Mouse (Mus musculus) CD4-positive helper T cell, adult 2 months (primary cell): Measurements from ENCODE around the gene Phkb.
A peak's percentile ranks its signal among the peaks of the same experiment; 100 is the strongest.
"Not testable (repeated sequence)": the region's sequence is repeated elsewhere in the genome, so short reads cannot be mapped to it uniquely, and the experiment has no call there.

ENCODE experiments used
- DNase-seq: peaks from one replicate; pipeline ENCODE4 v3.0.0-alpha.2; 2012; ENCODE audit warnings: low read depth, missing footprints, low spot score

Phkb gene

DNA sequence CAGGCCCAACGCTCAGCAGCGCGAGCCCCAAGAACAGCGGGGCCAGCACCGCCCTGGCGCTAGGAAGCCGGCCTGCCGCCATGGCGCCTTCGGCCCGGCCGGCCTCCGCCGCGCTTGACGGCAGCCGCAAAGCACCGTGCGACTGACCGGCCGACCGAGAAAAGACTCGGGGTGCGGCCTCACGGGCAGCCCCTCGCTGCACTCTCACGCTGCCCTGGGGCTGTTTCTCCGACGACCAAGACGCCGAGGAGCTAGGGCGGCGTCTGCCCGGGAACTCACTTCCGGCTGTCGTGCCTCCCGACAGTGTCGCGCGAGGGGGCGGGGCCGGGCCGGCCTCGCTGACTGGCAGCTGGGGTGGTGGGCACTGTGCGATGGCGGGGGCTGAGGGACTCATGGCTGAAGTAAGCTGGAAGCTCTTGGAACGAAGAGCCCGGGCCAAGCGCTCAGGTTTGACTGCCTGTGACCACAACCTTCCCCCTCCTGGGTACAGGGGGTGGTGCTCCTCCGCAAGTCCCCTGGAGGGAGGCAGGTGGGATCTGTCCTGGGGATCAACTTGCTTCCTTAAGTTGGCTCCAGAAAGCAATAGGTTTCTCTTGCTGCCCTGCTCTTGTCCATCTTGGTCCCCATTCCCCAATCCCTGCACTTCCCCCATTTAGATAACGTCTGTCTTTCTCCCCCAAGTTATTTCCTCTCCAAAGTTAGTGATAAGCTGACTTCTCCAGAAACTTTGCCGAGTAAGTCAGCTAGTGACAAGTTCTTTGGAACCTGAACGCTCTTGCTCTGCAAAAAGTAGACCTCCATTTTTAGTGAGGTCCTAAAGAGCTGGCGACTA is at the start of gene Phkb, which contains the start of gene Itfg1:
TSS of gene Phkb (plus strand) at position 303 of the 832 bp plus-strand sequence.
TSS of gene Itfg1 (minus strand) at position 265 of the 832 bp plus-strand sequence.
- DNase-seq: peak; percentile 91

DNA sequence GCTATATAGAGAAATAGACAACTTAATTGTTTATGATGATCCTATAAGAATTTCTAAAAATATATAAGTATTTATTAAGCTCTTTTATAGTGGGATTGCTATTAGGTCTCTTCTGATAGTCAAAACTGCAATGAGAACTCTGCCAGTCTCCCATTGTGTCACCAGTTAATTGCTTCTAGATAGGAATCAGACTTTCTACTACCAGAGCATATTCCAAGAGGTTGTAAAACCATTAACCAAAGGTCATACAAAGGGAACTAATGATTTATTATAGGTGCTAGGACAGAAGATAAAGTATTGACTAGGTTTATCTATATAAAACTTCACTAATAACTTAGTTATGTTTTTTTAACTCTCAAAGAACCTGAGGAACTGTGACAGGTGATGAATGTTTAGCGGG is 44.4 kb upstream of the Phkb start:
- not testable (repeated sequence) for DNase-seq

DNA sequence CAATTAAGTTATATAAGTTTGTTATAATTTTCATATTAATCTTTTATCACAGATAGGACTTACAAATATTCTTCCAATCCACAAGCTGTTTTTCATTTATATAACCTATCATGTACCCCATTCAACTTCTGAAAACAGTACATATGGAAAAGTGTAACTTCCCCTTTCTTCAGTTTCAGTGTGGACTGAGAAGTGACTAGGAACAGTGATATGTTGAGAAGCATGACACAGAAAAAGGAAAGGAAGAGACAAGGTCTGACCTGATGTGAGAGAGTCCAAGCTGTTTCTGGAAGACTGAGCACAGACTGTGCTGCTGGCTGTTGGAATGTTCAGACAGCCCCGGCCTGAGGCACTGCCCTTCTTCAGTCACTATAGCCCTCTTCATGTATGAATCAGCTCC is 40.6 kb upstream of the Phkb start:
- DNase-seq: no peak

DNA sequence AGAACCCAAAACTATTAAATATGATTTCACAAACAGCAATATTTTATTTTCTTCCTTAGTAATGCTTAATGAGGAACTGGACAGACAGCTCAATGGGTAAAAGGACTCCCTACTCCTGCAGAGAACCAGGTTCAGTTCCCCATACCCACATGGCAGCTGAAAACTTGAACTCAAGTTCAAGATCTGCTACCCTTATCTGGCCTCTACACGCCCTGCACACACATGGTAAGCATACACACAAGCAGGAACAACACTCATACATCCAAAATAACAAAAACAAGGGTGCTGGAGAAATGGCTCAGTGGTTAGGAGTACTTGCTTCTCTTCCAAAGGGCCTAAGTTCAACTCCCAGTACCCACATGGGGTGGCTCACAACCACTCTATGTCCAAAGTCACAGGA is 39.4 kb upstream of the Phkb start:
- no peak for DNase-seq

DNA sequence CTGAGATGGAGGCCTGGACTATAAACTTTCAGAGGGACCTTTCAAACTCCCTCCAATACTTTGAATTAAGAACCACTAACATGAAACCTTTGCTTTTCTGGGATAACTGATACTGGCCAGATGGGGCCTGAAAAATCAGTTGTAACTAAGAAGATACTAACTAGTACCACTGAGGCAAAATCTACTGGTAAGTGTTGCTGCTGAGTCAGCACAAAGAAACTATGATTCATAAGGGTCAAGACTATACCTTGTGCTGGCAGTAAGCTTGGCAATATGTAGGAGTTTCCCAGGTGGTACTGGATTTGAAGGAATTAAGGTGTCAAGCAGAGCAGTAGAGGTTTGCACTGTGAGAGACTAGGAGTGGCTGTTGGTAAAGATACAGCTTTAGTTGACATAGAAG is 27.1 kb upstream of the Phkb start:
- no peak for DNase-seq

DNA sequence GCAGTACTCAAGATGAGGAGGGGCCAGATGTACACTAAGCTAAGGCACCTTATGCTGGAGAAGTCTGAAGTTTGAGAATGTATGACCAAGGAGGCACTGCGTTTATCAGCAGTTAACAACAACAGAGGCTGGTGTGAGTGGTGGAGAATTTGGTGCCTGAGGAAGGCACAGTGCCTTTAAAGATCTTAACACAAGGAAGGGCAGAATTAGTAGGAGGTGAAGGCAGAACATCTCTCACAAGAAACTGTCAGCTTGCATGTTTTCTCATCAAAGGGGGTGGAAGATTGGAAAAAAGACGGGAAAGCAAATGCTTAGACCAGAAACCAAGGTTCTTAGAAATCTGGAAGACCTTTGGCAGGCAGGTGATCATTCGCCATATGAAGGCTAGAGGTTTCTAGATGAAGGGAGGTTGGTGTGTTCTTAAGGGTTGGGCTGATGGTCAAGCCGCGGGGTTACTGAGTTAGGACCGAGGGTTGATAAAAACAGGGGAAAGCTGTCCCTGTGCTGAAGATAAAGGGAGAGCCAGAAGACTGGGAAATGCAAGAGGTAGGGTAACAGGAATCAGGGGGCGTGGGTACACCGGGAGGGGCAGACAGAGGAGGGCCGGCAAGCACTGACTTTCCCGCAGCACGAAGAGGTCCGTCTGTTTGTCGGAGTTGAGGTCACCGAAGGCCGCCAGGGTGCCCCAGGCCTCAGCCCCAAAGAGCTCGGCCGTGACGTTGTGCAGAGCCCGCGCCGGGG is 673 bp upstream of the Phkb start:
- DNase-seq: peak; percentile 5

DNA sequence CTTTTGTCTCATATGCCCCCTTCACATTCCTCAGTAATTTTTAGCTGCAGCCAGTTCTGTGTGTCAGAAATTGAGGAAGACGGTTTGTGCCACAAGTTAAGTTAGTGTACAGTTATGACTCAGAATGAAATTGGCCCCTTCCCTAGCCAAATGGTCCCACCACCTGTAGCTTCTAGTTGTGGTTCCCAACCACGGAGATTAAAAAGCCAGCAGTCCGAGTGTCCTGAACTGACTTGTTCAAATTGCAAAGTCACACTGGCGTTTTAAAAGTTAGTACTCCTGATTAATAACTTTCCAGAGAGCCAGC is 683 bp downstream of the Phkb start:
- no peak for DNase-seq

DNA sequence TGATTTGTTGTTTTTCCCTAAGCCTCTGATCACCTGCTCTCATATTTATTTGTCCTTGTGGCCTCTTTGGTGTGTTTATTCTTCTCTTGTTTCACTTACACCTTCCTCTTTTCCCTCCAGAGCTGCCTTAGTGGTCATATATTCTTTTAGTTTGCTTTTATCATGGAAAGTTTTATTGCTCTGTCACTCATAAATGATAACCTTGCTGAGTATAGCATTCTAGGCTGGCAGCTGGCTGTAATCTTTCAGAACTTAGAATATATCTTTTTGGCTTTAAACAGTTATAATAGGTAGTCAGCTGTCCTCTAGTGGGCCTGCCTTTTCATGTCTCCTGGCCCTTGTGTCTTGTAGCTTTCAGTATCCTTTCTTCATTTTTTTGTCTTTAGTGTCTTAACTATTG is 5.1 kb downstream of the Phkb start:
- DNase-seq: no peak

DNA sequence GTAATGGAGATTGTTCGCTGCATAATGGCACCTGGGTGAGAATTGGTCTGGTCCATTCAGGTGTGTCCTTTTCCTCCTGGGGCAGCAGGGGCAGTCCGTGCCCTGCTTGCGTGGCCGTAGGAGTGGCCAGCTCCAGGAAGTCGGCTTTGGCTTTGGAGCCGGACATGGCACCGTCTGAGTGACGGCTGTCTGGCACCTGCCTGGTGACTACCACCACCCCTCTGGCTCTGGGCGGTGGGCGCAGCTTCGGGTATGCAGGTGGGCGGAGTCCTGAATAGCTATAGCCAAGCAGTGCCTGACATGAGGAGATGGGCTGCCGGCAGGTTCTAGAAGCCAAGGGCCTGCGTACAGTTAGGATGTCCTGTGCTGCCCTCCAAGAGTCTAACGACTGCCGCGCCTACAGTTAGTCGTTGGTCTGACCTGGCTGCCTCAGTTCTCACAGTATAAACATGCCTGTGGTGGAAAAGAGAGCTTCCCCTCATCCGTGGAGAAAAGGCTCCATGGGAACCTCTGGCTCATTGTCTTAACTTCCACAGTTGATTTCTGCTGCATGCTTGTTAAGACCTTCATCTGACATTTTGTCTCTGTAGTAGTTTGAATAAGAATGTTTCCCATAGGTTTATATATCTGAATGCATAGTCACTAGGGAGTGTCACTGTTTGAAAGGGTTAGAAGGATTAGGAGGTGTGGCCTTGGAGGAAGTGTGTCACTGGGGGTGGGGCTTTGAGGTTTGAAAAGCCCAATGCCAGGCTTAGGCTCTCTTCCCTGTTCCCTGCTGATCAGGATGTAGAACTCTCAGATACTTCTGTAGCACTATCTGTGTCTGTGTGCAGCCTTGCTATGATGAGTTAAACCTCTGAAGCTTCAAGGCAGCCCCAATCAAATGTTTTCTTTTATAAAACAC is 13.7 kb downstream of the Phkb start:
- no peak for DNase-seq

DNA sequence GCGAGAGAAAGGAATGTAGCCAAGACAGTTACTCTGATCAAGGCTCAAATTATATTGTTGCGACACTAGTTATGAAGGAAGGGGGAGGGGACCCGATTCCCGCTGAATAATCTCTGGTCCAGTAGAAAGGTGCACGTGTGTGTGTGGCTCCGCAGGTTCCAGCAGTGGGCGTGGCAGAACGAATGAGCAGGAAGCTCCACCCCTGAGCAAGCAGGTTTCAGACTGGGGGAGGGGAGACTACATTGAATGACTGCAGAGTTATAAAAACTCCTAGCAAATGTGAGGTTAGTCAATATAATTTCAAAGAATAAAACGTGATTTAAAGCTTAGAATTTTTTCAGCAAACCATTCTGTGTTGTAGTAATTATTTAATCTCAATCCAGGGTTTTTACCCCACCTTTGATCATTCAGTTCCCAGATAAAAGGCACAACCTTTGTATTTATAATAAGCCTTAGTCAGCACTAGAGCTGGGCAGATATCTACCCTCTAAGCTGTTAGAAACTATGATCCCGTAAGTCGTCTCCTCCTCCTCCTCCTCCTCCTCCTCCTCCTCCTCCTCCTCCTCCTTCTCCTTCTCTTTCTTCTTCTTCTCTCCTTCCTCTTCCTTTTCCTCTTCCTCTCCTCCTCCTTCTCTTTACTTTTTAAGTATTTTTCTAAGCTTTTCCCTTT is 16.6 kb downstream of the Phkb start:
- DNase-seq: not testable (repeated sequence)

DNA sequence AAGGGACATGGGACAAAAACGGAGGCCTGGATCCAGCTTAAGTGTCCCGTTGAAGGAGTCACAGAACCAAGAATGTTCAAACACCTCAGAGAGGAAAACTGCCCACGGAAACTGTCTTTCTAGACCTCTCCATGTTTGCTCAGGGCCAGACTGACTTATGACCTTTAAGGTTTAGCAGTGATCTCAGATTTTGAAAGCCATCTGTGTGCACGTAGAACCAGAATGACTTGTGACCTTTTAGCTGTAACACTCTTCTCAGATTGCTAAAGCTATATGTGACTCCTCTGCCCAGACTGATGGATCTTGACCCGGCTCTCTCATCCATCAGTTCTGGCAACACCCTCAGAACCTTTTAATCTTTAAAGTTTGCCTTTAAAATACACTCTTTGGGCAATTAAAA is 19.9 kb downstream of the Phkb start:
- DNase-seq: no peak

DNA sequence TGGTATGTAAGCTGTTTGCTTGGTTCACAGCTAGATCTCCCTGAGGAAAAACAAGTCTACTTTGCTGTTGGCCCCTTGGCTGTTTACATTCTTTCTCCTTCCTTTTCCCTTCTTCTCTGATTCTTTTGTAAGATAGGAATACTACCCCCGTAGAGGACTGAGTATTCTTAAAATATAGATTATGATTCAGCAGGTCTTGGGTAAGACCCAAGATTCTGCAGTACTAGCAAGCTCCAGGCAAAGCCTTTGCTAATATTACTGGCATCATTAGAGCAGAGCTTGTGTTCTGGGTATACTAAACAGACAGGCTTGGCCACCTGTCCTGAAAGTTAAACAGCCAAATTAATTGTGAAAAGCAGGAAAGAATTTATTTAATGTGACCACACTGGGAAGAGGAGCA is 21.6 kb downstream of the Phkb start:
- DNase-seq: no peak

DNA sequence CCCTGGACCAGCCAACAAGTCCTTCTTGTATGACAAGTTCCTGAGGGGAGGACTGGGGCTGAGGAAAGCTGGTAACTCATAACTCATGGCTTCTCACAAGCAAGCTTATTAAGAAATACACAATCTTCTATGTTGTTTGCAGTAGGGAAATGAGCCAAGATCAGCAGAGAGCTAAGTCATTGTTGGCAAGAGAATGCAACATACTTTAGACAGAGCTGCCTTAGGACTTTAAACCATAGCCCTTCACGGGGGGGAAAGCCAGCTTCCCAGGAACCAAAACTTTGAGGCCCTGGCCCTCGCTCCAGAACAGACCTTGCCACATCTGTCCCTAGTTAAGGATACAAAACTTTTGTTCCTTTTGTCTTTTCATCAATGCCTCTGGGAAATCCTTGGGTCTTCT is 30.9 kb downstream of the Phkb start:
- no peak for DNase-seq

DNA sequence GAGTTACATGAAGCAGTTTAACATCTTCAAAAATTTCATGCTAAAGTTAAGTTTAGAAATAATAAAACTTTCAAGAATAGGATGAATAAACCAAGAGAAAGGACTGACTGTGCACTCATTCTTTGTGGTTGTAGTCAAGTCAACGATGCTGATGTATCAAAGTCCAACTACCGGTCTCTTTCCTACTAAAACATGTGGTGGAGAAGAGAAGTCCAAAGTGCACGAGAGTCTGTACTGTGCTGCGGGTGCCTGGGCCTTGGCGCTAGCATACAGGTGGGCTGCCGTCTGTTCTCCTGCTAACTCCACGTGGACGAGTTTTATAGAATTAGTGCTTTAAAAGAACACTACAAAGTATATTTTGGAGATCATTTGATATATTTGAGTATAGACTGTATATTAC is 37.2 kb downstream of the Phkb start:
- no peak for DNase-seq

DNA sequence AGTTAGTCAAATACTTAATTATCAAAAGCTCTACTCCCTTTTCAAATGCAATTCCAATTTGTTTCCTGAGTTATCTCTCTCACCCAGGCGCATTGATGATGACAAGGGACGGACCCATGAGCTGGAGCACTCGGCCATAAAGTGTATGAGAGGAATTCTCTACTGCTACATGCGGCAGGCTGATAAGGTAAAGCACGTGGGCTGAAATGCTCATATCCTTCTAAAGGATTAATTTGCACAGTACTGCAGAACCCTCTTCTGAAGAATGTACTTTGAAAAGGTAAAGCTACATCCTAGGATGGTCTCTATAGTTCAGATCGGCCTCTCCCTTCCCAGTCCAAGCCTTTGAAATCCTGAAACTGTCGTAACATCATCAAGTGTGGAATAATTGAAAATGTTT is 38.9 kb downstream of the Phkb start:
- DNase-seq: no peak

DNA sequence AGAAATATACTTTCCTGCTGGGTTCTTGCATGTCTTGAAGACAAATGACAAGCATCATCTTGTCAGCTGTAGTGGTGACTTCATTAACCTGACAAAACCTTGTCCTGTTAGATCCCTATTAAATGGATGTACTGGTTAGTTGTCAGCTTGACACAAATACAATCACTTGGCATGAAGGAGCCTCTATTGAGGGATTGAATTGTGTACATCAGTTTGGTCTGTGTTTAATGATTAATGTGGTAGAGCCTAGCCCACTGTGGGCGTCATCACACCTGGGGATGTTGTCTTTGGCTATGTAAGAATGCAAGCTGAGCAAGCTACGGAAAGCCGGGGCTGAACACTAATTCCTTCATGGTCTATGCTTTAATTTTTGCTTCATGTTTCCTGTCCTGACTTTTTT is 44.1 kb downstream of the Phkb start:
- no peak for DNase-seq

DNA sequence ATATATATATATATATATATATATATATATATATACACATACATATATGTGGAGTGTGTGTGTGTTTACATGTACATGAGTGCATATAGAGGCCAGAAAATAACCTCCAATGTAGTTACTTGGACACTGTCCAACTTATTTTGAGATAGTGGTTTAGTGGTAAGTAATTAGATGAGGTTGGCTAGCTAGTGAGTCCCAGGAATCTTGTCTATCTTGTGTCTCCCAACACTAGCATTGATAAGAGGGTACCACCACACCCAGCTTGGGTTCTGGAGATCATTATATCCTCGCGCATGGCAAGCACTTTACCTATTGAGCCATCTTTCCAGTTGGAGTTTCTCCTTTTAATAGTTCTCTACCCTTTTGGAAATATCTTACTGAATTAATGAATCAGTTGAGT is 56.9 kb downstream of the Phkb start:
- no peak for DNase-seq

DNA sequence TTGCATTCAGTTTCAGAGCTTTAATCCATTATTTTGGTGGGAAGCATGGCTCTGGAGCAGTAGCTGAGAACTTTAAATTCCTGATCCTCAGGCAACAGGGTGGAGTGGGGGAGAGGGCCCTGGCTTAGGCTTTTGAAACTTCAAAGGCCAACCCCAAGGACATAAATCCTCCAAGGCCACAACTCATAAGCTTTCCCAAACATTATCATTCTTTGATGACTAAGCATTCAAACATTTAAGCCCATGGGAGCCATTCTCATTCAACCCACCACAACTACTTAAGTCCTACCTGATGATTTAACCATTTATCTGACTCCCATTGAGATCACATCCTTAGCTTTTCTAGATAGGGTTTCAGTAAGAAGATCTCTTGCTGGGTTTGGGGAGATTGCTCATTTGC is 84.2 kb downstream of the Phkb start:
- no peak for DNase-seq

DNA sequence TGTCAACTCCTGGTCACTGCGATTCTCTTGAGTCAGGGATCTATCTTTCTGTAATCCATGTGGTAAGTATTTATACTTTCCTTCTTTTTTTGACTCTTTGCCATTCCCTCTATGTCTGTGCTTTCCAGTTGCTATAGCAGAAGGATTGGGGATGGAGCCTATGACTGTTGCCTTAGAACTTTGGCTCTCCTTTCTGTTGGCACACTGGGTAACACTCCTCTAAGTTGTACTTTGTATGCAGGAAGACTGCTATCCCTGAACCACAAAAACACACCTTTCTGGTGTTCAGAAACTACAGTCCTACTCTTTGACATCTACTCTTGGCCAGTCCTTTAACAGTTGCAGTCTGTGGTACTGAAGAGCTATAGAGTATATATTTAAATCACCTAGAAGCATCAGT is 84.8 kb downstream of the Phkb start:
- DNase-seq: no peak

DNA sequence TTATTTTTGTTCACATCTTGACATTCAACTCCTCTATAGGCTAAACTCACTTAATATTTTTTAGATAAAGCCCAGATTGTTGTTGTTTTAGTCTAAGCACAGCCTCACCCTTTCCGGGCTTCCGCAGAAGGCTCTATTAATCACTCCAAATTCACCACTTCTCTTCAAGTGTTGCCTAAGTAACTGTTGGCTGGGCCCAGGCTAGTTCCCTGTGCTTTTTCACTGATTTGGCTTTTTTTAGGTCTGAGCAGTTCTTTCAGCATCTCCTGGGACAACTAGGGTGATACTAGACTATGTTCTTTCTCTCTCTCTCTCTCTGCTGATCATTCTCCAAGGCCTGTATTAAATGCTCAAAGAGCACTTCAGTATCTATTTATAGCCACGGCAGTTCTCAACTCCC is 85.3 kb downstream of the Phkb start:
- no peak for DNase-seq

DNA sequence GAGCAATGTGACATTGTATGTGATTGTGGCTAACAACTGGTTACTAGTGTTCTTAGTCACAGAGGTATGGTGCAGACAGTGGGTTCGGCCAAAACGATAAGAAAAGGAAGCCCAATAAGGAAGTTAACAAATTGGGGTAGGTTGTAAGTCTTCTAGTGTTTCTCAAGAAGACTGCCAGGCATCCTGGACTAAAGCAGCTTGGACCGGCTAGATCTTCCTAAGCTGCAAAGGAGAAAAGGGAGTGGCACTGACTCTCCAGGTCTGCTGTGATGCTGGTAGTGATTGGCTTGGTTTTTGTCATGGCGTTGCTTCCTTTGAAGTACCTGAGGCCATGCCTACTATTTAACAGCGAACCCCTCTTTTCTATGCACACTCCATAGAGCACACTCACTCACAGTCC is 95.4 kb downstream of the Phkb start:
- DNase-seq: no peak

DNA sequence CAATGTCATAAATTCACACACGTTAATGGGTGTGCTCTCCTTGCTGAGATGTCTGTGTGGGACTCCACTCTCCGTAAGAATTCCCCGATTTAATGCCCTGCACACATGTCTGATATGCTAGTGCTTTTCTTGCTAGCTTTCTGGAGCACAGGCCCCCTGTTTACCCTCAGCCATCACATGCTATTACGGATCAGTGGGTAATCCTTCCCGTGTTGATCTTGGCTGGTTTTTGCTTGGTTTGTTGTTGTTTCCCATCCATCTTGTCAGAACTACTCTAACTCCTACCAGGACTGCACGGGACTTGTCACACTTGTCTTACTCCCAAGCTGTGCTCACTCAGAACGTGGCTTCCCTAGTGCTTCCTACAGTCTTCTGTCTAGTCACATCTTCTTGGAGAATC is 96.6 kb downstream of the Phkb start:
- no peak for DNase-seq
